Mouse (Mus musculus) heart, embryonic 16.5 days (tissue): ENCODE data around the gene Mms19. TPM values are rescaled to one million over a fixed set of nuclear protein-coding genes. Genes with fewer than 3 reads are reported as not detected.

ENCODE experiments used
- ATAC-seq: fragments of 200-750 bp; cut with Nextera tagmentation; replicated peaks from 2 replicates; pipeline ENCODE4 v1.8.0; 2017; ENCODE audit warnings: moderate number of reproducible peaks; ENCODE audit not compliant: insufficient read depth, low FRiP score; ENCODE audit errors: extremely low read depth
- H3K27ac ChIP-seq: fragments of 300-500 bp; sonication (generic); 2 replicates; pipeline ENCODE4 v1.5.1; 2014; ENCODE audit warnings: mild to moderate bottlenecking, low read length, control low read depth, moderate library complexity
- H3K27me3 ChIP-seq: fragments of 300-500 bp; sonication (generic); 2 replicates; pipeline ENCODE4 v1.6.1; 2014; ENCODE audit warnings: low read length, mixed read lengths; ENCODE audit not compliant: control insufficient read depth, insufficient read depth
- H3K36me3 ChIP-seq: fragments of 300-500 bp; sonication (generic); 2 replicates; pipeline ENCODE4 v1.6.1; 2014; ENCODE audit not compliant: control insufficient read depth, insufficient read depth
- H3K4me1 ChIP-seq: fragments of 300-500 bp; sonication (generic); 2 replicates; pipeline ENCODE4 v1.6.1; 2014; ENCODE audit warnings: low read length, mixed read lengths; ENCODE audit not compliant: control insufficient read depth, insufficient read depth
- H3K4me2 ChIP-seq: fragments of 300-500 bp; sonication (generic); 2 replicates; pipeline ENCODE4 v1.6.1; 2014; ENCODE audit warnings: low read depth, mild to moderate bottlenecking, control low read depth, low read length
- H3K4me3 ChIP-seq: fragments of 300-500 bp; sonication (generic); 2 replicates; pipeline ENCODE4 v1.5.1; 2014; ENCODE audit warnings: mild to moderate bottlenecking, control low read depth, low read length
- H3K9ac ChIP-seq: fragments of 300-500 bp; sonication (generic); 2 replicates; pipeline ENCODE4 v1.6.1; 2014; ENCODE audit warnings: low read length, control low read depth
- H3K9me3 ChIP-seq: fragments of 300-500 bp; sonication (generic); replicated peaks from 2 replicates; pipeline ENCODE4 v1.6.1; 2016; ENCODE audit warnings: low read length; ENCODE audit not compliant: control insufficient read depth
- WGBS: fragments of 180-500 bp; shearing (Covaris S2); extraction: QIAGEN DNeasy Blood & Tissue Kit; methylation state at CpG from one replicate; pipeline ENCODE4 v1.1.7; 2014; 5-methylcytosine and 5-hydroxymethylcytosine counted together
- polyA plus RNA-seq: library from polyadenylated mRNA; unstranded; fragments of >200 nt; fragmentation: Nextera tagmentation; extraction: Ambion mirVana; gene quantifications from 2 replicates; pipeline ENCODE4 v1.2.1, GENCODE M21; 2015

Mms19 gene
- polyA plus RNA-seq, 1 experiment from 2014 or later: 20.7 TPM

GRCm38 (mm10) chr19:41900495-41901090, 80.4 kb downstream of the Mms19 start:
- no peak overlapping the region for H3K4me3 ChIP-seq
- H3K4me2 ChIP-seq: no peak overlapping the region
- no peak overlapping the region for H3K9ac ChIP-seq
- no peaks in the 10 kb centered on the region for H3K36me3 ChIP-seq
- WGBS: 79% methylated on average over 8 of the region's 8 CpGs
- no peaks in the 10 kb centered on the region for H3K27me3 ChIP-seq
- no peak overlapping the region for H3K27ac ChIP-seq
- ATAC-seq: no peak
- H3K4me1 ChIP-seq: peaks cover 10% of the 10 kb centered on the region
- H3K9me3 ChIP-seq: no peaks in the 10 kb centered on the region

- WGBS: 51% methylated on average over 4 of the region's 4 CpGs
- no peaks in the 10 kb centered on the region for H3K27me3 ChIP-seq
- no peak for ATAC-seq
- no peak overlapping the region for H3K27ac ChIP-seq
- H3K36me3 ChIP-seq: no peaks in the 10 kb centered on the region
- no peak overlapping the region for H3K4me3 ChIP-seq
- peaks cover 22% of the 10 kb centered on the region for H3K4me1 ChIP-seq
- no peaks in the 10 kb centered on the region for H3K9me3 ChIP-seq
- no peak overlapping the region for H3K4me2 ChIP-seq
- H3K9ac ChIP-seq: no peak overlapping the region
Measured at GRCm38 (mm10) chr19:41898860-41899259, 82.1 kb downstream of the Mms19 start.

GRCm38 (mm10) chr19:41896319-41896711, 84.6 kb downstream of the Mms19 start:
- peaks cover 15% of the 10 kb centered on the region for H3K4me1 ChIP-seq
- peak overlapping the region; percentile 68 for H3K9ac ChIP-seq
- peak overlapping the region; percentile 92 for H3K4me2 ChIP-seq
- no peaks in the 10 kb centered on the region; the same call in 1 of the 2 replicates for H3K36me3 ChIP-seq
- 16% methylated on average over 18 of the region's 18 CpGs for WGBS
- peak overlapping the region; percentile 60 for H3K4me3 ChIP-seq
- no peak for ATAC-seq
- H3K27me3 ChIP-seq: no peaks in the 10 kb centered on the region
- H3K9me3 ChIP-seq: no peaks in the 10 kb centered on the region
- H3K27ac ChIP-seq: no peak overlapping the region

- no peaks in the 10 kb centered on the region for H3K9me3 ChIP-seq
- H3K4me2 ChIP-seq: peak within 1 kb of the TSS; percentile 92
- no peaks in the 10 kb centered on the region for H3K27me3 ChIP-seq
- H3K4me1 ChIP-seq: peaks cover 15% of the 10 kb centered on the region
- H3K36me3 ChIP-seq: peaks cover 3% of the 10 kb centered on the region; the same call in 1 of the 2 replicates
- peak; percentile 90 for ATAC-seq
- peak within 1 kb of the TSS; percentile 60 for H3K4me3 ChIP-seq
- 1% methylated on average over 46 of the region's 46 CpGs for WGBS
- H3K27ac ChIP-seq: no peak within 1 kb of the TSS
- peak within 1 kb of the TSS; percentile 68 for H3K9ac ChIP-seq
Measured at GRCm38 (mm10) chr19:41895460-41896318, 85.3 kb downstream of the Mms19 start, which contains the start of gene Rrp12. TSS of gene Rrp12 (minus strand) at chr19:41896173.

- 31% methylated on average over 7 of the region's 7 CpGs for WGBS
Measured at GRCm38 (mm10) chr19:41894959-41895358, 86.0 kb downstream of the Mms19 start.

More at GRCm38 (mm10) chr19:41894959-41895358, 86.0 kb downstream of the Mms19 start:
- Histone ChIP-seq H3K27me3 (no peaks in the 10 kb centered on the region), H3K4me2 (peak overlapping the region; percentile 92), H3K4me3 (peak overlapping the region; percentile 60), H3K9me3 (no peaks in the 10 kb centered on the region), H3K9ac (peak overlapping the region; percentile 57), H3K27ac (no peak overlapping the region), H3K4me1 (peaks cover 15% of the 10 kb centered on the region), H3K36me3 (peaks cover 4% of the 10 kb centered on the region; the same call in 1 of the 2 replicates)
- ATAC-seq: no peak

Other genes with a start within 250 kb of the Mms19 start
- gene Slit1, start 237.5 kb downstream of the Mms19 start, polyA plus RNA-seq: 0.21 TPM in 2 replicates
- gene Arhgap19, start 179.1 kb downstream of the Mms19 start, polyA plus RNA-seq: 12.7 and 13.6 TPM in 2 replicates
- 2.4 and 2.7 TPM in 2 replicates for gene Frat1, start 151.2 kb downstream of the Mms19 start, polyA plus RNA-seq
- 1.9 and 2.8 TPM in 2 replicates for gene Frat2, start 133.0 kb downstream of the Mms19 start, polyA plus RNA-seq
- gene Rrp12, start 85.0 kb downstream of the Mms19 start, polyA plus RNA-seq: 9.4 and 10.0 TPM in 2 replicates
- gene Pgam1, start 69.2 kb downstream of the Mms19 start, polyA plus RNA-seq: 694 and 741 TPM in 2 replicates
- gene Exosc1, start 47.7 kb downstream of the Mms19 start, polyA plus RNA-seq: 40.2 and 45.3 TPM in 2 replicates
- gene Zdhhc16, start 47.7 kb downstream of the Mms19 start, polyA plus RNA-seq: 53.7 and 59.2 TPM in 2 replicates
- gene Ubtd1, start 606 bp upstream of the Mms19 start, polyA plus RNA-seq: 17.1 and 18.5 TPM in 2 replicates
- gene Ankrd2, start 54.8 kb upstream of the Mms19 start, polyA plus RNA-seq: not detected in 2 replicates
- 0.49 and 0.67 TPM in 2 replicates for gene Hoga1, start 64.5 kb upstream of the Mms19 start, polyA plus RNA-seq
- gene 4933411K16Rik, start 71.1 kb upstream of the Mms19 start, polyA plus RNA-seq: not detected in 2 replicates
- 9.1 and 10.6 TPM in 2 replicates for gene Morn4, start 105.2 kb upstream of the Mms19 start, polyA plus RNA-seq
- 8.5 and 14.3 TPM in 2 replicates for gene Pi4k2a, start 109.3 kb upstream of the Mms19 start, polyA plus RNA-seq
- 33.4 and 37.2 TPM in 2 replicates for gene Avpi1, start 147.9 kb upstream of the Mms19 start, polyA plus RNA-seq
- gene Marveld1, start 166.2 kb upstream of the Mms19 start, polyA plus RNA-seq: 7.3 TPM in 2 replicates
- gene Zfyve27, start 182.8 kb upstream of the Mms19 start, polyA plus RNA-seq: 22.8 and 25.1 TPM in 2 replicates
- 3.1 and 3.5 TPM in 2 replicates for gene Sfrp5, start 221.1 kb upstream of the Mms19 start, polyA plus RNA-seq